Mouse (Mus musculus) cerebellum, adult 2 months (tissue): ENCODE measurements around the gene Il4i1.

Experiments used
- CTCF ChIP-seq: fragments of 200-500 bp; IDR thresholded peaks from 2 replicates; pipeline ENCODE4 v1.5.1; 2011; ENCODE audit warnings: low read depth, mild to moderate bottlenecking, control low read depth, low read length, moderate library complexity, borderline replicate concordance; ENCODE audit not compliant: insufficient read depth
- POLR2A ChIP-seq: fragments of 200-500 bp; IDR thresholded peaks from 2 replicates; pipeline ENCODE4 v1.6.1; 2011; ENCODE audit warnings: low read length, control low read depth, borderline replicate concordance; ENCODE audit not compliant: insufficient read depth

- TF ChIP-seq POLR2A (no peak), CTCF (no peak)
Observed at GRCm38 (mm10) chr7:44809466-44809865, 6.7 kb upstream of the Il4i1 start.
